Mouse (Mus musculus): ENCODE data around the gene Cd3eap. TPM values are rescaled to one million over a fixed set of nuclear protein-coding genes. Genes with fewer than 3 reads are reported as not detected.
A peak's percentile ranks its signal among the peaks of the same experiment; 100 is the strongest.

The Cd3eap gene
- total and polyA plus RNA-seq, 2 experiments from 2014 or later, result 14.0 to 21.6 TPM

GRCm38 (mm10) chr7:19359892-19360641, 784 bp upstream of the Cd3eap start:
- H3K4me2 ChIP-seq (ENCODE audit: low read depth, low read length, poor library complexity, severe bottlenecking), result peak overlapping the region; percentile 96
- H3K4me3 ChIP-seq (ENCODE audit: low read depth, low read length), result peak overlapping the region; percentile 63
- peak; percentile 55 for ATAC-seq (ENCODE audit: low FRiP score)
- no peak for TF ChIP-seq CTCF (IDR thresholded peaks at IDR 0.05)
- peak overlapping the region; percentile 75; the same call in 1 of the 2 replicates for H3K9ac ChIP-seq (replicated peaks; ENCODE audit: low read length, poor library complexity, severe bottlenecking)
- no peaks in the 10 kb centered on the region for H3K4me1 ChIP-seq (ENCODE audit: insufficient read depth, low read length)
- WGBS, result under 1% methylated on average over 42 of the region's 45 CpGs
- DNase-seq (ENCODE audit: low spot score), result peak; percentile 82
- H3K27me3 ChIP-seq (ENCODE audit: insufficient read depth, low read length), result no peaks in the 10 kb centered on the region
- H3K9me3 ChIP-seq (ENCODE audit: low read length), result no peaks in the 10 kb centered on the region
- 0 out of 2 replicates have a peak overlapping the region, but pooled peaks have one; percentile 8 for H3K27ac ChIP-seq (ENCODE audit: low read depth, low read length)
- peaks cover 7% of the 10 kb centered on the region for H3K36me3 ChIP-seq (ENCODE audit: insufficient read depth, low read length)

- Histone ChIP-seq H3K27me3 (ENCODE audit: insufficient read depth, low read length) (no peaks in the 10 kb centered on the region), H3K36me3 (ENCODE audit: insufficient read depth, low read length) (peaks cover 16% of the 10 kb centered on the region), H3K27ac (ENCODE audit: low read depth, low read length) (no peak overlapping the region), H3K9me3 (ENCODE audit: low read length) (no peaks in the 10 kb centered on the region), H3K4me2 (ENCODE audit: low read depth, low read length, poor library complexity, severe bottlenecking) (peak overlapping the region; percentile 96), H3K4me3 (ENCODE audit: low read depth, low read length) (peak overlapping the region; percentile 63), H3K4me1 (ENCODE audit: insufficient read depth, low read length) (no peaks in the 10 kb centered on the region), H3K9ac (replicated peaks; ENCODE audit: low read length, poor library complexity, severe bottlenecking) (peak overlapping the region; percentile 75)
- no peak for DNase-seq (ENCODE audit: low spot score)
- WGBS, result 26% methylated on average over 13 of the region's 13 CpGs
- TF ChIP-seq CTCF (IDR thresholded peaks at IDR 0.05), result no peak
- no peak for ATAC-seq (ENCODE audit: low FRiP score)
Observed at GRCm38 (mm10) chr7:19358634-19359033, 649 bp downstream of the Cd3eap start.

- Histone ChIP-seq H3K9me3 (ENCODE audit: low read length) (no peaks in the 10 kb centered on the region), H3K27ac (ENCODE audit: low read depth, low read length) (no peak overlapping the region), H3K9ac (replicated peaks; ENCODE audit: low read length, poor library complexity, severe bottlenecking) (0 out of 2 replicates have a peak overlapping the region, but pooled peaks have one; percentile 19), H3K4me1 (ENCODE audit: insufficient read depth, low read length) (no peaks in the 10 kb centered on the region), H3K4me3 (ENCODE audit: low read depth, low read length) (0 out of 2 replicates have a peak overlapping the region, but pooled peaks have one; percentile 63), H3K4me2 (ENCODE audit: low read depth, low read length, poor library complexity, severe bottlenecking) (peak overlapping the region; percentile 96; the same call in 1 of the 2 replicates), H3K27me3 (ENCODE audit: insufficient read depth, low read length) (no peaks in the 10 kb centered on the region), H3K36me3 (ENCODE audit: insufficient read depth, low read length) (peaks cover 20% of the 10 kb centered on the region)
- 92% methylated on average over 25 of the region's 25 CpGs for WGBS
- DNase-seq (ENCODE audit: low spot score) (no peak), ATAC-seq (ENCODE audit: low FRiP score) (no peak)
- TF ChIP-seq CTCF (IDR thresholded peaks at IDR 0.05), result no peak
Observed at GRCm38 (mm10) chr7:19357381-19358375, 1.6 kb downstream of the Cd3eap start.

GRCm38 (mm10) chr7:19356311-19356710, 3.0 kb downstream of the Cd3eap start:
- H3K4me1 ChIP-seq (ENCODE audit: insufficient read depth, low read length), result no peaks in the 10 kb centered on the region
- H3K4me3 ChIP-seq (ENCODE audit: low read depth, low read length), result no peak overlapping the region
- H3K27me3 ChIP-seq (ENCODE audit: insufficient read depth, low read length), result no peaks in the 10 kb centered on the region
- ATAC-seq (ENCODE audit: low FRiP score) (no peak), DNase-seq (ENCODE audit: low spot score) (no peak)
- no peak overlapping the region for H3K27ac ChIP-seq (ENCODE audit: low read depth, low read length)
- peaks cover 25% of the 10 kb centered on the region for H3K36me3 ChIP-seq (ENCODE audit: insufficient read depth, low read length)
- H3K9me3 ChIP-seq (ENCODE audit: low read length), result no peaks in the 10 kb centered on the region
- no peak overlapping the region for H3K9ac ChIP-seq (replicated peaks; ENCODE audit: low read length, poor library complexity, severe bottlenecking)
- no peak for TF ChIP-seq CTCF (IDR thresholded peaks at IDR 0.05)
- 75% methylated on average over 10 of the region's 10 CpGs for WGBS
- H3K4me2 ChIP-seq (ENCODE audit: low read depth, low read length, poor library complexity, severe bottlenecking), result no peak overlapping the region

GRCm38 (mm10) chr7:19354991-19355390, 4.3 kb downstream of the Cd3eap start:
- WGBS, result 85% methylated on average over 5 of the region's 5 CpGs
- no peaks in the 10 kb centered on the region for H3K4me1 ChIP-seq (ENCODE audit: insufficient read depth, low read length)
- no peak overlapping the region for H3K9ac ChIP-seq (replicated peaks; ENCODE audit: low read length, poor library complexity, severe bottlenecking)
- H3K9me3 ChIP-seq (ENCODE audit: low read length), result no peaks in the 10 kb centered on the region
- H3K4me2 ChIP-seq (ENCODE audit: low read depth, low read length, poor library complexity, severe bottlenecking), result no peak overlapping the region
- H3K27me3 ChIP-seq (ENCODE audit: insufficient read depth, low read length), result no peaks in the 10 kb centered on the region
- DNase-seq (ENCODE audit: low spot score) (no peak), ATAC-seq (ENCODE audit: low FRiP score) (no peak)
- peaks cover 32% of the 10 kb centered on the region for H3K36me3 ChIP-seq (ENCODE audit: insufficient read depth, low read length)
- no peak overlapping the region for H3K4me3 ChIP-seq (ENCODE audit: low read depth, low read length)
- TF ChIP-seq CTCF (IDR thresholded peaks at IDR 0.05), result no peak
- H3K27ac ChIP-seq (ENCODE audit: low read depth, low read length), result no peak overlapping the region

All from midbrain, postnatal 0 days (tissue).